Mouse (Mus musculus) frontal cortex, adult 2 months (tissue): ENCODE results near the gene Rnasel. TPM values are rescaled to one million over a fixed set of nuclear protein-coding genes. Genes with fewer than 3 reads are reported as not detected.
"Not testable (repeated sequence)": the region's sequence is repeated elsewhere in the genome, so short reads cannot be mapped to it uniquely, and the experiment has no call there.

Experiments
- DNase-seq, 2 experiments: peaks; one replicate each; pipeline ENCODE4 v3.0.0; 2022; ENCODE audit warnings: low spot score in 1 of 2; ENCODE audit errors: extremely low spot score in 1 of 2
- polyA plus RNA-seq: library from polyadenylated mRNA; depleted of rRNA; stranded (reverse); fragments of >200 nt; gene quantifications from 2 replicates; pipeline ENCODE4 v1.2.3, GENCODE M21; 2012; rRNA removed

The Rnasel gene
- polyA plus RNA-seq, 1 experiment: 21.6 TPM

DNA sequence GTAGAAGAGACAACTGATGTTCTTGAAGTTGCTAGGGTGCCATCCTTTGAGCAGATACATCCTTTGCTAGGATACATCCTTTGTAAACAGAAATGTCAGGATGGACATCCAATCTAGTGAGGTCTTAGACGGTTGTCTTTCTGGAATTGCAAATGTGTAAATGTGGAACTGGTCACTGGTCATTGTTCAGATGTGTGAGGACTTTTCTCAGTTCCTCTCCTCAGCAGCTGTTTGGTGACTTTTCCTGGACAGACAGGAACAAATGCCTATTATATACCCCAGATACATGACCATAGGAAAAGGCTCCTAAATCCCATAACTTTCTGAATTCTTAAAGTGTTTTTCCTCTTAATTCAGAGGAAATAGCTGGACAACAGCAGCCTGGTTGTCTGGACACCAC is 18.1 kb downstream of the Rnasel start:
- DNase-seq: no peak

GRCm38 (mm10) chr1:153768465-153768864 is 19.2 kb downstream of the Rnasel start:
- no peak for DNase-seq

DNA sequence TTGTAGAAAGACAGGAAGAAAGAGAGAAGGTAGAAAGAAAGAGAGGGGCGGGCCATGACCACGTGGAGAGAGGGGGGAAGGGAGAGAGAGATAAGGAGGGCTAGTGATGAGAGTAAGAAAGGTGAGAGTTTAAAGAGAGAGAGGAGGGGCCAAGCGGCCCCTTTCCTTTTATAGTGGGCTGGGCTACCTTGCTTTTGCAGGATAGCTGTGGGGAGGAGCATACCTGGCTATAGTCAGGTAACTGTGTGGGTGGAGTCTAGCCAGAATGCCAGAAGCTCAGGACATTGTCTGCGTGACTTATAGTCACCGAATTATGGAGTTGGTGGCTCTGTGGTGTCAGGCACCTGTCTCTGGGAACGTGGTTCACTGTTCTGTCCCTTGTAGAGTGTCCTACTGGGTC is 20.3 kb downstream of the Rnasel start:
- DNase-seq: not testable (repeated sequence)

GRCm38 (mm10) chr1:153769998-153770775 is 21.0 kb downstream of the Rnasel start:
- DNase-seq: no peak

DNA sequence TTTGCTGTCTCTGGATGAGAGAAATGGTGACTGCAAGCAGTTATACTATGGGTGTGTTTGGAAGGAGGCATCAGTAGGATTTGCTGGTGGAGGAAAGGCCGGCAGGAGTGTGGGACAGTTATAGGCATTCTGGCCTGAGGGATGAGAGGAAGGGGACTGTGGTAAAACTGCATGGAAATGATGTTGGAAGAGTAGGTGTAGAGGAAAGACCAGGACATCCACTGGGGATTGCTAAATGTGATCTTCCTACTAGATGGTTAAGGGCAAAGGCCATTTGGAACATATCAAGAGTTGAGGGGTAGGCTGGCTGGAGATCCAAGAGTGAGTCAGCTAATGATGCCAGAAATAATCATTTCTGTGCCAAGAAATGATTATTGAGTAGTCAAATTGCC is 21.5 kb downstream of the Rnasel start:
- no peak for DNase-seq

- DNase-seq: no peak
These were observed 25.9 kb downstream of the Rnasel start for GRCm38 (mm10) chr1:153775174-153775573.

DNA sequence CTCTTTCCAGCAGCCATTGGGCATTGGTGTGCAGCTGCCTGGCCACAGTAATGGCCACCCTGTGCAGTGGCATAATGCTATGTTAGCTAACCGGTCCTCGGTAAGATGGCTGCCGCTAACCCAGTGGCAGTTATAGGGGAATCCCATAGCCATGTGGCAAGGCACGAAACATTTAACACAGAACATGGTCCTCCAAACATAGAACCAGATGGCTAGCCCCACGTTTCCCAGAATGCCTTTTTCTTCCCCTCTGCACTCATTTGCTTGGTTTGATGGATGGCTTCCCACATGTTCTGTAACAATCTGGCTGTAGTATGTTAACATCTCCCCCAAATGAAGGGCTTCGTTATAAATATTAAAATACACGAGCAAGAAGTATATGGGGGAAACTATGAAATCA is 27.0 kb downstream of the Rnasel start:
- no peak for DNase-seq

DNA sequence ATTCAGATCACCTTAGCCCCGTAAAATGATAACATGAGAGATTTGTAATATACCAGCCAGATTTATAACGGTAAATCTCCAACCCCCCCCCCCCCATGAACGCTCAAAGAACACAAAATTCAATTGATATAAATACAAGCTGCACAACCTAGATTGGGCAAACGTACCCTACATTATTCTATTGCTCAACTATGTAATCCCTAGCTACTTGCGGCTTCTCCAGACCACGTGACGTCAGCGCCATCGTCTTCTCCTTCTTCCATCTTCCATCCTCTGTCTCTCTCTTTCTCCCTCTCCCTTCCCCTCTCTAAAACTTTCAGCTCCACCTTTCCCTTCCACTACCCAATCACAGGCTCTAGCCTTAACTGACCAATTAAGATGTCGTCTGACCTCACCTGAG is 29.0 kb downstream of the Rnasel start:
- DNase-seq: no peak

DNA sequence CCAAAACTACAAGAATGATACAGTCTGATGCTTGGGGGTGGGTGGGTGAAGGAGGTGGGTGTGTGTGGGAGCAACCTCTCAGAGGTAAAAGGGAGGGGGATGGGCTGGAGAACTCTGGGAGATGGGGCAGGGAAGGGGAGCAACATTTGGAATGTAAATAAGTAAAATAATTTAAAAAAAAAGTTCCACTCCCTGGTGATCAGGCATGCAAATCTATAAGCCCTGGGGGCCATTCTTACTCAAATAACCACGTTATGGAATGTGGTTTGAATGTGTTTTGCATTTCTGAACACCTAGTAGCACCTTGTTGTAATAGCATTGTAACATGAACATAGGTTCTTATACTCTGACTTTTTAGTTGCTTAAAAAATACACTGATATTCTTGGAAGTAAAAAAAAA is 34.1 kb downstream of the Rnasel start:
- DNase-seq: no peak

DNA sequence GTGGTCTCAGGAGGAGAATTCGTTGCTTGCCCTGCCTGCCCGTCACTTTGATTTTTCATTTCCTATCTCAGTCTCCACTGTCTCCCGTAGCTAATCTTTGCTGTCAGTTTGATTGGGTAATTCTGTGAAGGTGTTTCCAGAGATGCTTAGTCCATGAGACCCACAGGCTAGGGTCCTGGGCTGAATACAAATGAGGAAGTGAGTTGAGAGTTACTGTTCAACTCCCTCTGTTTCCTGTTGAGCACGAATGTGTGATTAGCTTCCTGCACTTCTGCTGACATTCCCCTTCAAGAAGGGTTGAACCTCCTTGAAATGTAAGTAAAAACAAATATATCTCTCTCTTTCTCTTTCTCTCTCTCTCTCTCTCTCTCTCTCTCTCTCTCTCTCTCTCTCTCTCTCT is 36.4 kb downstream of the Rnasel start:
- DNase-seq: no peak

DNA sequence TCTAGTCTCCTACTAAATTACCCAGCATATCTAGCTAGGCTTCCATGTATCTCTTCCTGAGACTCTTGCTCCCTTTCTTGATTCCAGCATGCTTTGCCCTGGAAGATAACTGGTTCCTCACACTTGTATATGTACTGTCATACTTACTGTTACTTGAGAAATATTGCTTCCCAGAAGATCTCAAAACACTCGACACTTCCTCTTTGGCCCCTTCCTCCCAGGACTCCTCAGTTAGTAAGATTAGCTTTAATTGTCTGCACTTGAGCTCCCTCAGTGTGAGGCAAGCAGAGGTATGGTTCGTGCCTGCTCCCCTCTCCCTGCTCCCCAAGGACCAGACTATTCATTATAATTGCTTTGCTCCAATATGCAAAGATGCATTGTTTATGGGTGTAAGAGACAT is 41.5 kb downstream of the Rnasel start:
- DNase-seq: no peak

- DNase-seq: no peak
These were observed 45.0 kb downstream of the Rnasel start for GRCm38 (mm10) chr1:153794241-153794640.

- DNase-seq: no peak
These were observed 53.5 kb downstream of the Rnasel start for GRCm38 (mm10) chr1:153802691-153803090.

DNA sequence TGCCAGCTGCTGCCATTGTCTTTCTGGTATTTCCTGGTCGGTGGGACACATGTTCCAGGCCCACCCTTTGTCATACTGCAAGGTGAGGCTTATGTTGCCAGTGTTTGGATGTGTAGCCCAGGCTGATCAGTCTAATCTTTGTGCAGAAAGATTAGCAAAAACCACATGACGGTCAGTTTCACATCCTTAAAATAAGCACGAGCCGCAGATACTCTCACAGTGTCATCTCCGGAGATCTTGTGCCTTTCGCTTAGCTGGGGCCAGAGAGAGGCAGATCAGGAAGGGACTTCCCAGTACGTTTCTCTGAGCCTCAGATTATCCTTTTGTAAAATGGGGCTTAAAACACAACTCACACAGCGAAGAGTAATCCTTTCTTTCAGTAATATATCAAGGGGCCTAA is 54.3 kb downstream of the Rnasel start:
- no peak for DNase-seq

- DNase-seq: peak; percentile 10 to 86
These were observed 58.3 kb downstream of the Rnasel start for GRCm38 (mm10) chr1:153807390-153807993.

Other genes with a start within 250 kb of the Rnasel start
- 3.5 and 4.6 TPM in 2 replicates for gene Npl, start 199.4 kb upstream of the Rnasel start, polyA plus RNA-seq
- 32.9 and 38.2 TPM in 2 replicates for gene Rgs8, start 96.4 kb upstream of the Rnasel start, polyA plus RNA-seq
- 9.4 and 11.2 TPM in 2 replicates for gene Rgs16, start 9.1 kb upstream of the Rnasel start, polyA plus RNA-seq
- gene Rgsl1, start 94.7 kb downstream of the Rnasel start, polyA plus RNA-seq: 3.7 and 4.1 TPM in 2 replicates
- 0.04 TPM in 1 of 2 replicates, not detected in the other for gene Teddm1b, start 124.9 kb downstream of the Rnasel start, polyA plus RNA-seq
- 0.06 TPM in 1 of 2 replicates, not detected in the other for gene Teddm1a, start 142.3 kb downstream of the Rnasel start, polyA plus RNA-seq
- 2,150 and 2,715 TPM in 2 replicates for gene Glul, start 150.5 kb downstream of the Rnasel start, polyA plus RNA-seq
- gene Teddm2, start 150.8 kb downstream of the Rnasel start, polyA plus RNA-seq: 3.1 and 3.4 TPM in 2 replicates